Mouse (Mus musculus): ENCODE measurements around the gene Htr5b. TPM values are rescaled to one million over a fixed set of nuclear protein-coding genes. Genes with fewer than 3 reads are reported as not detected.

The Htr5b gene
- total and polyA plus RNA-seq, 2 experiments, result not detected

DNA sequence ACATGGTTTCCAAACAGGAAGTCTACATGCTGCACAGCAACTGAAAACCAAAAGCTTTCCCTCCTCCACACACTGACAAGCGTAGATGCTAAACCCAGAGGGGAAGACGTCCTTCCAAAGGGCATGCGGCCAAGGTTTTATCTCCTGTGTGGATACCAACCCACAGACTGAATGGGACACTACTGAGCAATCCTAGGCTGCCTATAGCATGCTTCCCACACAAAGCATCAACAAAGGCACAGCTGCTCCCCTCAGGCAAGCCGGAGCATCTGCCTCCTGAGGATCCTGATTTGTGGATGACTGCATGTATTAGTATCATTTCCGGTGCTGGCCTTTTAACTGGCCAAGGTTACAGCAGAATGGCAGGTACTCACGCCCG lies 23.2 kb upstream of the Htr5b start:
- H3K4me1 ChIP-seq (ENCODE audit: control insufficient read depth, insufficient read depth, low read length), result no peaks in the 10 kb centered on the region
- WGBS, result 85% methylated on average over 7 of the region's 7 CpGs
- DNase-seq (ENCODE audit: extremely low read depth, low read depth, low spot score), result no peak

DNA sequence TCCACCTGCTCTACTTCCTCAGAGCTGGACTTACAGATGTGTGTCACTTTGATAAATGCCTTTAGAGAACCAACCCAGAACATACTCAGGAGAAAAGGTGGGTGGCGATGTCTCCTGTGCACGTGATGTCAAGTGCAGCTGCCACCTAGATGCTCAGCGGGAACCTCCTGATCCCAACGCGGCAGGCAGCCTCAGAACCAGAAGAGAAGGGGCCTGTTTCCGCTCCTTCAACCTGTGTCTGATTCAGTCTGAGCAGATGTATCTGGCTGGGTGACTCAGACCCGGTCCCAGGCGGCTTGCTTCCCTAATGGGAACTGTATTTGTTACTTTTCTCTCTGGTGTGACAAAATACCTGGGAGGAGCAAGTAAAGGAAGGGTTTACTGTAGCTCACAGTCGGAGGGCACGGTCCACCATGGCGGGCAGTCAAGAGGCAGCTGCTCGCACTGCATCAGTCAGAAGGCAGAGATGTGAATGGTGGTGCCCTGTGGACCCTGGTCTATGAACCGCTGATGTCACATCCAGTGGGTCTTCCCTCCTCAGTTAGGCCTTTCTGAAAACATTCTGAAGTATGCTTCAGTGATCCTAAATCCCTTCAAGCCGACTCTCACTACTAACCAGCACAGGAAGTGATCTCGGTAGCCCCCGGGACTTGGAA lies 22.7 kb upstream of the Htr5b start:
- H3K27me3 ChIP-seq (ENCODE audit: control insufficient read depth, insufficient read depth, low read length), result no peaks in the 10 kb centered on the region
- no peak overlapping the region for H3K9ac ChIP-seq (ENCODE audit: low read depth, low read length)
- H3K4me1 ChIP-seq (ENCODE audit: control insufficient read depth, insufficient read depth, low read length), result no peaks in the 10 kb centered on the region
- no peak for DNase-seq (ENCODE audit: extremely low read depth, low read depth, low spot score)
- no peak for TF ChIP-seq CTCF (IDR thresholded peaks at IDR 0.05; ENCODE audit: low read depth, low read length)
- no peak for TF ChIP-seq POLR2A (IDR thresholded peaks at IDR 0.05; ENCODE audit: extremely low read depth, insufficient read depth, low read length)
- no peak overlapping the region for H3K4me3 ChIP-seq (ENCODE audit: insufficient read depth, low read depth, low read length)
- WGBS, result 87% methylated on average over 16 of the region's 16 CpGs
- H3K79me2 ChIP-seq (ENCODE audit: control insufficient read depth, insufficient read depth, low read length), result no peaks in the 10 kb centered on the region
- H3K27ac ChIP-seq (replicated peaks; ENCODE audit: insufficient read depth, low read depth, low read length), result no peak overlapping the region
- peaks cover 19% of the 10 kb centered on the region for H3K36me3 ChIP-seq (ENCODE audit: control insufficient read depth, insufficient read depth, low read length)

More for the DNA sequence above, 23.2 kb upstream of the Htr5b start:
- Histone ChIP-seq H3K4me3 (ENCODE audit: insufficient read depth, low read depth, low read length) (no peak overlapping the region), H3K27ac (replicated peaks; ENCODE audit: insufficient read depth, low read depth, low read length) (no peak overlapping the region), H3K27me3 (ENCODE audit: control insufficient read depth, insufficient read depth, low read length) (no peaks in the 10 kb centered on the region), H3K36me3 (ENCODE audit: control insufficient read depth, insufficient read depth, low read length) (peaks cover 23% of the 10 kb centered on the region), H3K9ac (ENCODE audit: low read depth, low read length) (no peak overlapping the region), H3K79me2 (ENCODE audit: control insufficient read depth, insufficient read depth, low read length) (no peaks in the 10 kb centered on the region)
- TF ChIP-seq CTCF (IDR thresholded peaks at IDR 0.05; ENCODE audit: low read depth, low read length), result no peak
- TF ChIP-seq POLR2A (IDR thresholded peaks at IDR 0.05; ENCODE audit: extremely low read depth, insufficient read depth, low read length), result no peak

DNA sequence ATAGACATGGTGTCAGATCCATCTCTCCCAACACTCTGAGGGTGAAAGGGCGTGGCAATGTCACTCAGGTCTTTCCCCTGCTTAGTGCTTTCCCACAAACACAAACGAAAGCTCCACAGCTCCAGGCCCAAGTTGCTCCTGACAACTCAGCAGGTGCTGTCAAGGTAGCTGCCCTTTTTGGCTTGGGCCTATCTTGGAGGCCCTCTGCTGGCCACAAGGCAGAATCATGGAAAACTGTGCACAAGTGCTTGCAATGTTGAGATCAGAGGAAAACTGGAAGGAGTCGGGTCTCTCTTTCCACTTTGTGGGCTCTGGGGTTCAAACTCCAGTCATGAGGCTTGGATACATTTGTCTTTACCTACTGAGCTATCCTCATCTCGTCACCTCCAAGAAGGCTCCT lies 21.2 kb upstream of the Htr5b start:
- Histone ChIP-seq H3K9ac (ENCODE audit: low read depth, low read length) (no peak overlapping the region), H3K27ac (replicated peaks; ENCODE audit: insufficient read depth, low read depth, low read length) (no peak overlapping the region), H3K27me3 (ENCODE audit: control insufficient read depth, insufficient read depth, low read length) (no peaks in the 10 kb centered on the region), H3K79me2 (ENCODE audit: control insufficient read depth, insufficient read depth, low read length) (no peaks in the 10 kb centered on the region), H3K4me3 (ENCODE audit: insufficient read depth, low read depth, low read length) (no peak overlapping the region), H3K4me1 (ENCODE audit: control insufficient read depth, insufficient read depth, low read length) (no peaks in the 10 kb centered on the region), H3K36me3 (ENCODE audit: control insufficient read depth, insufficient read depth, low read length) (peaks cover 7% of the 10 kb centered on the region; the same call in 1 of the 2 replicates)
- WGBS, result 79% methylated on average over 4 of the region's 4 CpGs
- TF ChIP-seq POLR2A (IDR thresholded peaks at IDR 0.05; ENCODE audit: extremely low read depth, insufficient read depth, low read length) (no peak), CTCF (IDR thresholded peaks at IDR 0.05; ENCODE audit: low read depth, low read length) (peak; percentile 34; the same call in 1 of the 2 replicates)
- DNase-seq (ENCODE audit: extremely low read depth, low read depth, low spot score), result no peak

DNA sequence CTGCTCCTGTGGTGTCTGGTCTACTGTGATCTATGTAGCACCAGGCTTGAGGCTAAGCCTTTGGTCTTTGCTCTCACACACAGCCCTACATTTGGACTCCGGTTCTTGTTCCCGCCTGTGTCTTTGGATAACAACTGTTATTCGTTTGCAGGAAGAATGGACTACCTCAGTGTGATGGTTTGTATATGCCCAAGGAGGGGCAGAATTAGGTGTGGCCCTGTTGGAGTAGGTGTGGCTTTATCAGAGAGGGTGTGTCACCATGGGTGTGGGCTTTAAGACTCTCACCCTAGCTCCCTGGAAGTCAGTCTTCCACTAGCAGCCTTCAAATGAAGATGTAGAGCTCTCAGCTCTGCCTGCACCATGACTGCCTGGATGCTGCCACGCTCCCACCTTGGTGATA lies 20.4 kb upstream of the Htr5b start:
- Histone ChIP-seq H3K4me1 (ENCODE audit: control insufficient read depth, insufficient read depth, low read length) (no peaks in the 10 kb centered on the region), H3K27ac (replicated peaks; ENCODE audit: insufficient read depth, low read depth, low read length) (no peak overlapping the region)

DNA sequence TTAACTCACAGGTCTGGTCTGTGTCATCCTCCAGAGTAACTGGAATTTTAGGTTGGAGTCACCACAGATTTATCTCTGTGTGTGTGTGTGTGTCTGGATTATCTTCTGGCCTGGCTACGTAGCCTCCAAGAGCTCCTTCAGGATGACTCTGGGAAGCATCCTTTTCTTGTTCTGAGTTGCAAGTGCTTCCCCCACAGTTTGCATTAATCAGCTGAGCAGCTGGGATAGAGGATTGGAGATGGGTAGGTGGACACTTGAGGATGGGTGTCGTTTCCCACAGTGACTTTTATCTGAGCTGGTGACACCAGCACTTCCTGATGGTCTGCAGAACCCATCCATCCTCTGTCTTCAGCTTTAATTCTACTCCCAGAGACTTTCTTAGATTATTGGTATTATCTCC lies 18.6 kb upstream of the Htr5b start:
- no peaks in the 10 kb centered on the region for H3K36me3 ChIP-seq (ENCODE audit: control insufficient read depth, insufficient read depth, low read length)
- H3K4me1 ChIP-seq (ENCODE audit: control insufficient read depth, insufficient read depth, low read length), result no peaks in the 10 kb centered on the region
- no peak for DNase-seq (ENCODE audit: extremely low read depth, low read depth, low spot score)
- TF ChIP-seq POLR2A (IDR thresholded peaks at IDR 0.05; ENCODE audit: extremely low read depth, insufficient read depth, low read length) (no peak), CTCF (IDR thresholded peaks at IDR 0.05; ENCODE audit: low read depth, low read length) (no peak)
- no peak overlapping the region for H3K4me3 ChIP-seq (ENCODE audit: insufficient read depth, low read depth, low read length)
- H3K27ac ChIP-seq (replicated peaks; ENCODE audit: insufficient read depth, low read depth, low read length), result no peak overlapping the region
- 58% methylated on average over 2 of the region's 2 CpGs for WGBS
- H3K79me2 ChIP-seq (ENCODE audit: control insufficient read depth, insufficient read depth, low read length), result no peaks in the 10 kb centered on the region
- H3K9ac ChIP-seq (ENCODE audit: low read depth, low read length), result no peak overlapping the region
- H3K27me3 ChIP-seq (ENCODE audit: control insufficient read depth, insufficient read depth, low read length), result no peaks in the 10 kb centered on the region

More for the DNA sequence above, 20.4 kb upstream of the Htr5b start:
- TF ChIP-seq CTCF (IDR thresholded peaks at IDR 0.05; ENCODE audit: low read depth, low read length) (no peak), POLR2A (IDR thresholded peaks at IDR 0.05; ENCODE audit: extremely low read depth, insufficient read depth, low read length) (no peak)
- Histone ChIP-seq H3K9ac (ENCODE audit: low read depth, low read length) (no peak overlapping the region), H3K79me2 (ENCODE audit: control insufficient read depth, insufficient read depth, low read length) (no peaks in the 10 kb centered on the region), H3K27me3 (ENCODE audit: control insufficient read depth, insufficient read depth, low read length) (no peaks in the 10 kb centered on the region), H3K4me3 (ENCODE audit: insufficient read depth, low read depth, low read length) (no peak overlapping the region), H3K36me3 (ENCODE audit: control insufficient read depth, insufficient read depth, low read length) (peaks cover 7% of the 10 kb centered on the region; the same call in 1 of the 2 replicates)
- no peak for DNase-seq (ENCODE audit: extremely low read depth, low read depth, low spot score)
- WGBS, result 94% methylated on average over 4 of the region's 4 CpGs

DNA sequence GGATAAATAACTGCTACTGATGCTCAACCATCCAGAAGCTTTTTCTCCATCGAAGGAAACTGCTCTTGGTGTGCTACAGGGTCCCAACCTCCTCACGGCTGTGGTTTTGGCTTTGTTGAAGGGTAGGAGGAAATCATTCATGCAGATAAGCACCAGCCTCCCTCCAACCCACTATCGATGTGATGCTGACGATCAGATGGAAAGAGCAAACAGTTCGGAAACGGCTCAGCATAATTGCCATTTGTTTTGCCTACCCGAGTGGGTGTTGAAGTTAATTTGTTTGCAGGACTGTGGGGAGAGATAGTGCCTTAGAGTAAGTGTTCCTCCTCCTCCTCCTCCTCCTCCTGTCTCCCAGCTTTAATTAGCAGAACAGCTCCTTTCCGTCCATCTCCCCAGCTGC lies 12.1 kb upstream of the Htr5b start:
- no peak overlapping the region for H3K27ac ChIP-seq (replicated peaks; ENCODE audit: insufficient read depth, low read depth, low read length)
- no peak overlapping the region for H3K9ac ChIP-seq (ENCODE audit: low read depth, low read length)
- TF ChIP-seq CTCF (IDR thresholded peaks at IDR 0.05; ENCODE audit: low read depth, low read length) (no peak), POLR2A (IDR thresholded peaks at IDR 0.05; ENCODE audit: extremely low read depth, insufficient read depth, low read length) (no peak)
- H3K4me1 ChIP-seq (ENCODE audit: control insufficient read depth, insufficient read depth, low read length), result no peaks in the 10 kb centered on the region
- no peak for DNase-seq (ENCODE audit: extremely low read depth, low read depth, low spot score)
- H3K27me3 ChIP-seq (ENCODE audit: control insufficient read depth, insufficient read depth, low read length), result no peaks in the 10 kb centered on the region
- H3K79me2 ChIP-seq (ENCODE audit: control insufficient read depth, insufficient read depth, low read length), result no peaks in the 10 kb centered on the region
- H3K4me3 ChIP-seq (ENCODE audit: insufficient read depth, low read depth, low read length), result no peak overlapping the region
- H3K36me3 ChIP-seq (ENCODE audit: control insufficient read depth, insufficient read depth, low read length), result no peaks in the 10 kb centered on the region
- WGBS, result 34% methylated on average over 8 of the region's 8 CpGs

Measured in liver, adult 2 months (tissue).